Mouse (Mus musculus) stomach, postnatal 0 days (tissue): ENCODE results near the gene Bach2.

Experiments used
- CTCF ChIP-seq: IDR thresholded peaks from 2 replicates; pipeline ENCODE4 v1.5.1; 2016; ENCODE audit warnings: antibody characterized with exemption, low read depth, mild to moderate bottlenecking, moderate library complexity
- EP300 ChIP-seq: optimal IDR thresholded peaks from 2 replicates; pipeline ENCODE3; 2016; ENCODE audit warnings: antibody characterized with exemption

DNA sequence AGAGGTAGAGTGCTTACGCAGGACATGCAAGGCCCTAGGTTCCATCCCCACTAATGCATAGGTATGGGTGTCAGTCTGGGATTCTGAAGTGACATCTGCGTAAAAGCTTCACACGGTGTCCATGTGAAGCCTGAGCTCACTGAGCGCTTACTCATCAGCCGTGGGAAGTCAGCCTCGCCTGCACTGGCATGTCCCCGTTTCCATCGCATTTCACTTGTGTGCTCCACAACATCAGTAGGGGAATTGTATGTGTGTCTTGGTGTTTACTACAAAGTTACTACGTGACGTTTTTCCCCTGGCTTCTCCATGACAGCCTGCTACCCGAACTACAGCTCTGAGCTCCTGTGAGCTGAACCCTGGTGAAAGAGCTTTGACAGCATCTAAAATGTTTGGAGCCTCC lies 191.5 kb downstream of the Bach2 start:
- TF ChIP-seq CTCF (no peak), EP300 (no peak)
